In the genomic region with DNA sequence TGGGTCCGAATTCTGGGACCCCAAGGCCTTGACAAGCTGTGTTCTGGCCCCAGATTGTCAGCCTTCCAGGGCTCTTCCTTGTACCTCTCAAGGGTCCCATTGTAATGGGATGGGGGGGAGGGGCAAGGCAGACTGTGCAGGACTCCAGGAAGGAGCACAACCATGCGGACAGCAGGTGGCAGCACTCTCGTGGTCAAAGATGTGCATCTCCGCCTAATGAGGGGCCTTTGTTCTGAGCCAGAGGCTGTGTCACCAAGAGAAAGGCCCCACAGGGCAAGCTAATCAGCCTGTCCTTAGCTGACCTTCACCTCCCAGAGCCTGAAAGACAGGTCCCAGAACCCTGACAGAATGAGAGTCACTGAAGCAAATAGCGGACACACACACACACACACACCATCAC, we compare ENCODE assay signal across 8 mouse cellular contexts.
DNase-seq lines count a peak whose midpoint lies in the region; ATAC-seq lines count a peak whose summit lies in the region.

No protein-coding gene starts in this region.

- DNase-seq in adrenal gland, adult 18-20 months (ENCODE audit: low spot score in 2 of 2) = peak; percentile 85 to 87
- peak; percentile 96 for DNase-seq in embryo, embryonic 10 days (ENCODE audit: low spot score)
- DNase-seq in gastrocnemius, postnatal 10 days = peak; percentile 87
- peak; percentile 71 for DNase-seq in hindlimb bud, embryonic 11.5 days (ENCODE audit: extremely low spot score, low read depth, low spot score)
- peak; percentile 68 to 71 for DNase-seq in left cerebral cortex, adult 8-10 months (ENCODE audit: low spot score in 2 of 2)
- DNase-seq in right cerebral cortex, postnatal 14 days = peak; percentile 87
- peak; percentile 70 to 79 for DNase-seq in urinary bladder, postnatal 36 days (ENCODE audit: low spot score in 2 of 2)

- ATAC-seq in megakaryocyte, adult 5-6 weeks (ENCODE audit: poor library complexity, severe bottlenecking) = peak; percentile 62

Comparison
In these comparisons a context has a peak if more than half of its experiments do, and no peak if none do; other contexts are left out.
1. Peak in every context shown above with its lines: DNase-seq and ATAC-seq.